Mouse (Mus musculus) subcutaneous adipose tissue, adult 2 months (tissue): Measurements from ENCODE around the gene 4930430F08Rik. TPM values are rescaled to one million over a fixed set of nuclear protein-coding genes. Genes with fewer than 3 reads are reported as not detected.

Experiments used
- polyA plus RNA-seq: library from polyadenylated mRNA; depleted of rRNA; stranded (reverse); fragments of >200 nt; gene quantifications from 2 replicates; pipeline ENCODE4 v1.2.3, GENCODE M21; 2012; ENCODE audit warnings: low replicate concordance; rRNA removed

4930430F08Rik gene
- 5.2 and 9.0 TPM in 2 replicates for polyA plus RNA-seq

DNA sequence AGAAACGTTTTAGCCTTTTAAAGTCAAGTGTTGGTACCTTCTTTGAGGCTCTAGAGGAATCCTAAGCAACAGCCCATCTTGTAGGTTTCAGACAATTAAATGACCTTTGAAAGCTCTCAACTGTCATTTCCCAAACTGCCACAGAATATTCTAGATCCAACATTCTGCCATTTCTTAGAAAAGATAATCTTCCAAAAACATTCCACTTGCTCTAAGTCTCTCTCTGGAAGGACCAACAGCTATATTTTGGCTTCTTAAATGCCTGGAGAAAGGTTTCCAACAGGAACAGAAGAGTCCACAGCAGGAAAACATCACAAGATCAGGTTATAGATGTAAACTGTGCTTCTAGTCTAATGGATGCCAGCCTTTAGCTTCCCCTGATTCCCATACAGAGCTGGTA is at the start of gene 4930430F08Rik, which contains the start of gene 1700017N19Rik:
TSS of gene 4930430F08Rik (minus strand) at position 101 of the 400 bp plus-strand sequence.
TSS of gene 1700017N19Rik (plus strand) at position 162 of the 400 bp plus-strand sequence.

Other genes starting within 250 kb of the 4930430F08Rik start
- not detected in 2 replicates for gene Gm4302, start 249.6 kb downstream of the 4930430F08Rik start, polyA plus RNA-seq
- gene Gm4303, start 244.5 kb downstream of the 4930430F08Rik start, polyA plus RNA-seq: not detected in 2 replicates
- not detected in 2 replicates for gene Gm4305, start 239.3 kb downstream of the 4930430F08Rik start, polyA plus RNA-seq
- gene Gm4307, start 229.1 kb downstream of the 4930430F08Rik start, polyA plus RNA-seq: not detected in 2 replicates
- not detected in 2 replicates for gene Gm4312, start 207.9 kb downstream of the 4930430F08Rik start, polyA plus RNA-seq
- 7.8 and 13.0 TPM in 2 replicates for gene Tmtc3, start 103.1 kb downstream of the 4930430F08Rik start, polyA plus RNA-seq
- gene Cep290, start 102.9 kb downstream of the 4930430F08Rik start, polyA plus RNA-seq: 0.42 and 0.48 TPM in 2 replicates
- not detected in 2 replicates for gene 1700017N19Rik, start 61 bp upstream of the 4930430F08Rik start, polyA plus RNA-seq